Mouse (Mus musculus): ENCODE measurements around the gene Plcl1. TPM values are rescaled to one million over a fixed set of nuclear protein-coding genes. Genes with fewer than 3 reads are reported as not detected.

The Plcl1 gene
- polyA plus RNA-seq, 1 experiment = 0.21 TPM

- no peak overlapping the region for H3K27ac ChIP-seq (ENCODE audit: control insufficient read depth, insufficient read depth, low read depth, low read length)
- H3K27me3 ChIP-seq (ENCODE audit: control insufficient read depth, insufficient read depth, low read length) = no peaks in the 10 kb centered on the region
- H3K4me1 ChIP-seq (ENCODE audit: control insufficient read depth, insufficient read depth, low read length) = peaks cover 2% of the 10 kb centered on the region; the same call in 1 of the 2 replicates
- TF ChIP-seq CTCF (IDR thresholded peaks at IDR 0.05; ENCODE audit: control insufficient read depth, insufficient read depth, insufficient replicate concordance, low read depth, low read length) (no peak), POLR2A (IDR thresholded peaks at IDR 0.05; ENCODE audit: control insufficient read depth, low read depth, low read length) (no peak)
- H3K4me3 ChIP-seq (ENCODE audit: control insufficient read depth, low read depth, low read length) = no peak overlapping the region
- no peaks in the 10 kb centered on the region for H3K36me3 ChIP-seq (ENCODE audit: control insufficient read depth, insufficient read depth, low read length)
Observed at GRCm38 (mm10) chr1:55749770-55750169, 344.0 kb downstream of the Plcl1 start.

- Histone ChIP-seq H3K4me1 (ENCODE audit: control insufficient read depth, insufficient read depth, low read length) (peaks cover 2% of the 10 kb centered on the region; the same call in 1 of the 2 replicates), H3K27ac (ENCODE audit: control insufficient read depth, insufficient read depth, low read depth, low read length) (no peak overlapping the region), H3K4me3 (ENCODE audit: control insufficient read depth, low read depth, low read length) (no peak overlapping the region), H3K36me3 (ENCODE audit: control insufficient read depth, insufficient read depth, low read length) (no peaks in the 10 kb centered on the region), H3K27me3 (ENCODE audit: control insufficient read depth, insufficient read depth, low read length) (no peaks in the 10 kb centered on the region)
- TF ChIP-seq CTCF (IDR thresholded peaks at IDR 0.05; ENCODE audit: control insufficient read depth, insufficient read depth, insufficient replicate concordance, low read depth, low read length) = peak; percentile 77; the same call in 1 of the 2 replicates
- no peak for TF ChIP-seq POLR2A (IDR thresholded peaks at IDR 0.05; ENCODE audit: control insufficient read depth, low read depth, low read length)
Observed at GRCm38 (mm10) chr1:55755742-55756141, 350.0 kb downstream of the Plcl1 start.

DNA sequence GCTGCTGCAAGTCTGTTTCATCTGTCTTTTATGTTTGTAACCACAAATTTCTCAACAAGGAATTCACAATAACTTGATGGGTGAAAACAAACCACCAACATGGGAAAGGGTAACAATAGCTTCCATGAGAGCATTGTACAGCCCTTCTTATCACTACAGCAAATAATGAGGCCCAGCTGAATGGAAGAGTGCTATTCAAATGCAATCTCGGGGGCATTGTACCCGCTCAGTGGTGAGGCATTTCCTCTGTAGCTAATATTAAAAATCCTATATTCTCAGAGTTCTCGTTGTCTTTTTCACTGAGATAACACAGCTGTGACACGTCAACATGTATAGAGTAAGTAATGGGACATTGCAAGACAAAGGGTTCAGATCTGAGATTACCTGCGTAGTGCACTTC, 356.6 kb downstream of the Plcl1 start:
- Histone ChIP-seq H3K27ac (ENCODE audit: control insufficient read depth, insufficient read depth, low read depth, low read length) (no peak overlapping the region), H3K27me3 (ENCODE audit: control insufficient read depth, insufficient read depth, low read length) (no peaks in the 10 kb centered on the region), H3K4me1 (ENCODE audit: control insufficient read depth, insufficient read depth, low read length) (no peaks in the 10 kb centered on the region), H3K36me3 (ENCODE audit: control insufficient read depth, insufficient read depth, low read length) (no peaks in the 10 kb centered on the region), H3K4me3 (ENCODE audit: control insufficient read depth, low read depth, low read length) (no peak overlapping the region)
- TF ChIP-seq CTCF (IDR thresholded peaks at IDR 0.05; ENCODE audit: control insufficient read depth, insufficient read depth, insufficient replicate concordance, low read depth, low read length) (no peak), POLR2A (IDR thresholded peaks at IDR 0.05; ENCODE audit: control insufficient read depth, low read depth, low read length) (no peak)

- TF ChIP-seq CTCF (IDR thresholded peaks at IDR 0.05; ENCODE audit: control insufficient read depth, insufficient read depth, insufficient replicate concordance, low read depth, low read length) = no peak
- TF ChIP-seq POLR2A (IDR thresholded peaks at IDR 0.05; ENCODE audit: control insufficient read depth, low read depth, low read length) = no peak
- Histone ChIP-seq H3K27ac (ENCODE audit: control insufficient read depth, insufficient read depth, low read depth, low read length) (no peak overlapping the region), H3K4me3 (ENCODE audit: control insufficient read depth, low read depth, low read length) (no peak overlapping the region), H3K4me1 (ENCODE audit: control insufficient read depth, insufficient read depth, low read length) (no peaks in the 10 kb centered on the region), H3K27me3 (ENCODE audit: control insufficient read depth, insufficient read depth, low read length) (no peaks in the 10 kb centered on the region), H3K36me3 (ENCODE audit: control insufficient read depth, insufficient read depth, low read length) (no peaks in the 10 kb centered on the region)
Observed at GRCm38 (mm10) chr1:55763171-55763570, 357.4 kb downstream of the Plcl1 start.

GRCm38 (mm10) chr1:55766743-55767142, 361.0 kb downstream of the Plcl1 start:
- Histone ChIP-seq H3K4me3 (ENCODE audit: control insufficient read depth, low read depth, low read length) (no peak overlapping the region), H3K4me1 (ENCODE audit: control insufficient read depth, insufficient read depth, low read length) (no peaks in the 10 kb centered on the region), H3K36me3 (ENCODE audit: control insufficient read depth, insufficient read depth, low read length) (no peaks in the 10 kb centered on the region), H3K27ac (ENCODE audit: control insufficient read depth, insufficient read depth, low read depth, low read length) (no peak overlapping the region), H3K27me3 (ENCODE audit: control insufficient read depth, insufficient read depth, low read length) (no peaks in the 10 kb centered on the region)
- TF ChIP-seq CTCF (IDR thresholded peaks at IDR 0.05; ENCODE audit: control insufficient read depth, insufficient read depth, insufficient replicate concordance, low read depth, low read length) (no peak), POLR2A (IDR thresholded peaks at IDR 0.05; ENCODE audit: control insufficient read depth, low read depth, low read length) (no peak)

- no peak overlapping the region for H3K4me3 ChIP-seq (ENCODE audit: control insufficient read depth, low read depth, low read length)
- H3K27ac ChIP-seq (ENCODE audit: control insufficient read depth, insufficient read depth, low read depth, low read length) = no peak overlapping the region
- H3K36me3 ChIP-seq (ENCODE audit: control insufficient read depth, insufficient read depth, low read length) = no peaks in the 10 kb centered on the region
- no peaks in the 10 kb centered on the region for H3K4me1 ChIP-seq (ENCODE audit: control insufficient read depth, insufficient read depth, low read length)
- H3K27me3 ChIP-seq (ENCODE audit: control insufficient read depth, insufficient read depth, low read length) = no peaks in the 10 kb centered on the region
- TF ChIP-seq POLR2A (IDR thresholded peaks at IDR 0.05; ENCODE audit: control insufficient read depth, low read depth, low read length) (no peak), CTCF (IDR thresholded peaks at IDR 0.05; ENCODE audit: control insufficient read depth, insufficient read depth, insufficient replicate concordance, low read depth, low read length) (no peak)
Observed at GRCm38 (mm10) chr1:55770072-55770785, 364.5 kb downstream of the Plcl1 start.

DNA sequence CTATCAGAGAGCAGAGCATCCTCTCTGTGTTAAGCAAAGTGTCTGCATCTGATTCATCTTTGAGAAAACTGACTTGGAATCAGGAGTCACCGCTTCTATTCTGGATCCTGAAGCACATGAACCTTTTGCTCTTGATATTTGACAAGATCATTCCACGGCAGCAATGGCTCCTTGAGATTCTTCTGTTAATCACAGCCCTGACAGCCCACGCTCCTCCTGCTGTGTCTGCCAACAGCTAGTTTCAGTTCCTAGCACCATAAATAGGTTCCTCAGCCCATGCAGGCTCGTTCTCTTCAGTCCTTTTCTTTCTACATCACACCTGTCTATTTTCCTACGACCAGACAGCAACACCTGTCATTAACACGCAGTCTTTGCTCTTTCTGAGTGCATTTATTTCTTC, 387.1 kb downstream of the Plcl1 start:
- Histone ChIP-seq H3K4me3 (ENCODE audit: control insufficient read depth, low read depth, low read length) (no peak overlapping the region), H3K27ac (ENCODE audit: control insufficient read depth, insufficient read depth, low read depth, low read length) (no peak overlapping the region), H3K27me3 (ENCODE audit: control insufficient read depth, insufficient read depth, low read length) (no peaks in the 10 kb centered on the region), H3K36me3 (ENCODE audit: control insufficient read depth, insufficient read depth, low read length) (no peaks in the 10 kb centered on the region), H3K4me1 (ENCODE audit: control insufficient read depth, insufficient read depth, low read length) (no peaks in the 10 kb centered on the region)
- TF ChIP-seq CTCF (IDR thresholded peaks at IDR 0.05; ENCODE audit: control insufficient read depth, insufficient read depth, insufficient replicate concordance, low read depth, low read length) (no peak), POLR2A (IDR thresholded peaks at IDR 0.05; ENCODE audit: control insufficient read depth, low read depth, low read length) (no peak)

Other genes with a start within 250 kb of the Plcl1 start
- gene Rftn2, start 179.1 kb upstream of the Plcl1 start, polyA plus RNA-seq (2012; rRNA removed) = 7.0 and 8.1 TPM in 2 replicates
- gene Mars2, start 168.7 kb upstream of the Plcl1 start, polyA plus RNA-seq (2012; rRNA removed) = 1.8 and 1.9 TPM in 2 replicates
- gene Boll, start 42.5 kb upstream of the Plcl1 start, polyA plus RNA-seq (2012; rRNA removed) = 151 and 152 TPM in 2 replicates

Data from testis, adult 2 months (tissue).